Mouse (Mus musculus) Muller cell, postnatal 12 days (primary cell): Measurements from ENCODE around the gene 4921507P07Rik.
"Not testable (repeated sequence)": the region's sequence is repeated elsewhere in the genome, so short reads cannot be mapped to it uniquely, and the experiment has no call there.

Experiments
- DNase-seq: peaks from one replicate; pipeline ENCODE4 v3.0.0-alpha.2; 2015; ENCODE audit errors: inconsistent ontology term

4921507P07Rik gene

GRCm38 (mm10) chr6:50596301-50597211, at the start of gene 4921507P07Rik:
TSS of gene 4921507P07Rik (minus strand) at chr6:50596632.
- peak; percentile 98 for DNase-seq

- no peak for DNase-seq
Observed at GRCm38 (mm10) chr6:50644701-50645100, 48.3 kb upstream of the 4921507P07Rik start.

- no peak for DNase-seq
Observed at GRCm38 (mm10) chr6:50641898-50642297, 45.5 kb upstream of the 4921507P07Rik start.

GRCm38 (mm10) chr6:50640377-50640776, 43.9 kb upstream of the 4921507P07Rik start:
- DNase-seq, result no peak

GRCm38 (mm10) chr6:50639656-50640055, 43.2 kb upstream of the 4921507P07Rik start:
- no peak for DNase-seq

GRCm38 (mm10) chr6:50626170-50626569, 29.7 kb upstream of the 4921507P07Rik start:
- not testable (repeated sequence) for DNase-seq

- not testable (repeated sequence) for DNase-seq
Observed at GRCm38 (mm10) chr6:50618273-50618672, 21.8 kb upstream of the 4921507P07Rik start.

GRCm38 (mm10) chr6:50601620-50602019, 5.2 kb upstream of the 4921507P07Rik start:
- DNase-seq, result no peak

GRCm38 (mm10) chr6:50598560-50598959, 2.1 kb upstream of the 4921507P07Rik start:
- DNase-seq, result no peak

- no peak for DNase-seq
Observed at GRCm38 (mm10) chr6:50594372-50594771, 2.1 kb downstream of the 4921507P07Rik start.

GRCm38 (mm10) chr6:50593334-50593845, 3.0 kb downstream of the 4921507P07Rik start:
- no peak for DNase-seq

- no peak for DNase-seq
Observed at GRCm38 (mm10) chr6:50590234-50590633, 6.2 kb downstream of the 4921507P07Rik start.

- DNase-seq, result peak; percentile 16
Observed at GRCm38 (mm10) chr6:50588251-50588650, 8.2 kb downstream of the 4921507P07Rik start.

GRCm38 (mm10) chr6:50587412-50587811, 9.0 kb downstream of the 4921507P07Rik start:
- no peak for DNase-seq

- DNase-seq, result no peak
Observed at GRCm38 (mm10) chr6:50586316-50586715, 10.1 kb downstream of the 4921507P07Rik start.

GRCm38 (mm10) chr6:50585733-50586132, 10.7 kb downstream of the 4921507P07Rik start:
- no peak for DNase-seq

GRCm38 (mm10) chr6:50571661-50572060, 24.8 kb downstream of the 4921507P07Rik start:
- DNase-seq, result no peak

GRCm38 (mm10) chr6:50566997-50567255, 29.5 kb downstream of the 4921507P07Rik start:
- no peak for DNase-seq

GRCm38 (mm10) chr6:50566141-50566996, 30.1 kb downstream of the 4921507P07Rik start, which contains the start of gene Cycs:
TSS of gene Cycs (minus strand) at chr6:50566538.
- peak; percentile 98 for DNase-seq

- no peak for DNase-seq
Observed at GRCm38 (mm10) chr6:50563651-50564050, 32.8 kb downstream of the 4921507P07Rik start.

- DNase-seq, result no peak
Observed at GRCm38 (mm10) chr6:50562421-50562820, 34.0 kb downstream of the 4921507P07Rik start.

GRCm38 (mm10) chr6:50560776-50561175, 35.7 kb downstream of the 4921507P07Rik start:
- no peak for DNase-seq
